Mouse (Mus musculus) cerebellum, adult 2 months (tissue): ENCODE data around the gene Pgp. TPM values are rescaled to one million over a fixed set of nuclear protein-coding genes. Genes with fewer than 3 reads are reported as not detected.

Experiments used
- DNase-seq, 2 experiments: peaks; one replicate each; pipeline ENCODE4 v3.0.0; 2021
- H3K27ac ChIP-seq: fragments of 200-500 bp; 2 replicates; pipeline ENCODE4 v1.5.1; 2012; ENCODE audit warnings: low read length, control low read depth, inconsistent platforms; ENCODE audit not compliant: insufficient read depth
- H3K27me3 ChIP-seq: fragments of 200-500 bp; 2 replicates; pipeline ENCODE4 v1.6.1; 2012; ENCODE audit warnings: inconsistent platforms, mild to moderate bottlenecking, low read length, moderate library complexity; ENCODE audit not compliant: control insufficient read depth, insufficient read depth
- H3K4me1 ChIP-seq: fragments of 200-500 bp; 2 replicates; pipeline ENCODE4 v1.6.1; 2011; ENCODE audit warnings: low read length; ENCODE audit not compliant: control insufficient read depth, insufficient read depth
- H3K4me3 ChIP-seq: fragments of 200-500 bp; replicated peaks from 2 replicates; pipeline ENCODE3; 2011; ENCODE audit warnings: mild to moderate bottlenecking, low read depth, low read length, control low read depth; ENCODE audit not compliant: insufficient read depth
- CTCF ChIP-seq: fragments of 200-500 bp; IDR thresholded peaks from 2 replicates; pipeline ENCODE4 v1.5.1; 2011; ENCODE audit warnings: low read depth, mild to moderate bottlenecking, control low read depth, low read length, moderate library complexity, borderline replicate concordance; ENCODE audit not compliant: insufficient read depth
- POLR2A ChIP-seq: fragments of 200-500 bp; IDR thresholded peaks from 2 replicates; pipeline ENCODE4 v1.6.1; 2011; ENCODE audit warnings: low read length, control low read depth, borderline replicate concordance; ENCODE audit not compliant: insufficient read depth
- WGBS: fragments of 180-500 bp; shearing (Covaris S2); methylation state at CpG from one replicate; pipeline ENCODE4 v1.1.7; 2018; 5-methylcytosine and 5-hydroxymethylcytosine counted together
- polyA plus RNA-seq: library from polyadenylated mRNA; depleted of rRNA; stranded (reverse); fragments of >200 nt; gene quantifications from 2 replicates; pipeline ENCODE4 v1.2.3, GENCODE M21; 2012

Pgp gene
- polyA plus RNA-seq, 1 experiment, result 133 TPM

DNA sequence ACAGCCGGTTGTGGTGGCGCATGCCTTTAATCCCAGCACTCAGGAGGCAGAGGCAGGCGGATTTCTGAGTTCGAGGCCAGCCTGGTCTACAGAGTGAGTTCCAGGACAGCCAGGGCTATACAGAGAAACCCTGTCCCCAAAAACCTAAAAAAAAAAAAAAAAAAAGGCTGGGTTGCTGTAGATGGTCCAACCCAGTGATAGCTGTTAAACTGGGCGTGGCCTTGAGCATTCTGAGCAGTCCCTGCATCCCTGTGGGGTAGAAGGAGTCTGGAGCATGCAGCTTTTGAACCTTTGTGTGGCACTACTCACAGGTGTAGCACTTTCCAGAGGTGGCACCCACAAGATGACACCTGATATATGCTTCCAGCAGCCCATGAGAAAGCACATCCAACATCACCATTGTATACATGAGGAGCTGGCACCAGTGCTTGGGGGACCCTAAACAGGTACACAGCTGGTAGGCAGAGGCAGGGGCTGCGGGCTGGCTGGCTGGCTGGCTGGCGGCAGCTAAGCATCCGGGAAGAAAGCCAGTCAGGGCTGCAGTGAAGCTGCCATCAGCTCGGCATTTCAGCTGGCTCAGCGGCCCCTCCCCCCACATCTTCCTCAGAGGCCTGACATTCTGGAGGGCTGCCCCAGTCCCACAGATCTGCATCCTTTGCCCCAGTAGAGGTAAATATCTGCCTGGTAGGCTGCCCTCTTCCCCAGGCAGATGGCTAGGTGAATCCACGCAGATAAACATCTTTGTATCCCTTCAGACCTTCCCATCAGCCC lies 15.1 kb downstream of the Pgp start:
- WGBS, result 47% methylated on average over 11 of the region's 11 CpGs
- Histone ChIP-seq H3K27ac (0 out of 2 replicates have a peak overlapping the region, but pooled peaks have one; percentile 11), H3K4me1 (peaks cover 7% of the 10 kb centered on the region), H3K4me3 (no peak overlapping the region), H3K27me3 (no peaks in the 10 kb centered on the region)
- TF ChIP-seq POLR2A (no peak), CTCF (no peak)
- DNase-seq, result peak in 1 of 2 experiments; percentile 34

DNA sequence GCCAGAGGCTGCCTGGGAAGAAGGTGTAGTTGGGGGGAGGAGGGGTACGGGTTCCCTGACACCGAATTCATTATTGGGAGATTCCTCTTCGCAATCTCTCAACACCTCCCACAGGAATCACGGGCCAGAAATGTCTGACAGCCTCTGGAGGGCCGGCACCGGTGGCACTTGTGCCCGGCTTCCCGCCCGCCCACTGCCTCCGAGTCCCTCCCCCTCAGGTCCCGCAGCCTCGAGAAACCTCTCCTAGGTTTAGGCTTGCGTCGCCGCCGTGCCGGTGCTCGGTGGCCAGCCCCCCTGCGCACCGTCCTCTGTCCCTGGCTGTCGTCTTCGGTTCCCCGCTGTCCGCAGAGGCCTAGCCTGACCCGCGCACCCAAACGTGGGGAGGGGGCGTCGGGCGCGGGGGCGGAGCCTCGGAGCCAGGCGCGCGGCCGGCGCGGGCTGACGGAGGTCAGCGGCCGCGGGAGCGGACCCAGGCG lies 18.0 kb downstream of the Pgp start, which contains the start of gene Caskin1:
TSS of gene Caskin1 (plus strand) at position 416 of the 476 bp plus-strand sequence.
- peak within 1 kb of the TSS; percentile 76 for H3K4me3 ChIP-seq
- TF ChIP-seq CTCF (no peak), POLR2A (peak; percentile 67)
- H3K27me3 ChIP-seq, result no peaks in the 10 kb centered on the region
- peaks cover 9% of the 10 kb centered on the region for H3K4me1 ChIP-seq
- H3K27ac ChIP-seq, result peak within 1 kb of the TSS; percentile 79
- 0% methylated on average over 32 of the region's 45 CpGs for WGBS
- DNase-seq, result peak; percentile 76 to 80

DNA sequence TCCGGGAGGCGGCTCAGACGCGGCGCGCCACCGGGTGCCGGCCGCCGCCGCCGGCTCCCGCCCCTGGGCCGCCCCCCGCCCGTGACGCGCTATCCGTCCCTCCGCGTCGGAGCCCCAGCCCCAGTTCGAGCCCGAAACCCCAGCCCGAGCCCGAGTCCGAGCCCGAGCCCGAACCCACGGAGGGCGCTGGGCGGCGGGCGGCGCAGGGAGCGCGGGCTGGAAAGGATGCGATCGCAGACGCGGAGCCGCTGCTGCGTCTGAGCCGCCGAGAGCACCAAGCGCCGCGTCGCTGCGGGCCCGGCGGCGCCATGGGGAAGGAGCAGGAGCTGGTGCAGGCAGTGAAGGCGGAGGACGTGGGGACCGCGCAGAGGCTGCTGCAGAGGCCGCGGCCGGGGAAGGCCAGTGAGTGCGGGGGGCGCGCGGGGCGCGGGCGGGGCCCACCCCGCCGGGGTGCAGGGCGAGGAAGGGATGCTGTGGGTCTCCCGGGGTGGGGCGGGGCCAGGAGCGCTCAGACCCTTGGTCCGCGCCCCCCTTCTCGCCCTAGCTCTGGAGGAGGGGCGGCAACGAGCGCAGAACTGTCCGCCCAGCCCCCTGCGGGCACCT lies 18.6 kb downstream of the Pgp start:
- peak overlapping the region; percentile 76 for H3K4me3 ChIP-seq
- no peaks in the 10 kb centered on the region for H3K27me3 ChIP-seq
- H3K27ac ChIP-seq, result peak overlapping the region; percentile 79
- TF ChIP-seq POLR2A (no peak), CTCF (no peak)
- under 1% methylated on average over 50 of the region's 81 CpGs for WGBS
- H3K4me1 ChIP-seq, result peaks cover 9% of the 10 kb centered on the region
- peak; percentile 54 to 70 for DNase-seq

DNA sequence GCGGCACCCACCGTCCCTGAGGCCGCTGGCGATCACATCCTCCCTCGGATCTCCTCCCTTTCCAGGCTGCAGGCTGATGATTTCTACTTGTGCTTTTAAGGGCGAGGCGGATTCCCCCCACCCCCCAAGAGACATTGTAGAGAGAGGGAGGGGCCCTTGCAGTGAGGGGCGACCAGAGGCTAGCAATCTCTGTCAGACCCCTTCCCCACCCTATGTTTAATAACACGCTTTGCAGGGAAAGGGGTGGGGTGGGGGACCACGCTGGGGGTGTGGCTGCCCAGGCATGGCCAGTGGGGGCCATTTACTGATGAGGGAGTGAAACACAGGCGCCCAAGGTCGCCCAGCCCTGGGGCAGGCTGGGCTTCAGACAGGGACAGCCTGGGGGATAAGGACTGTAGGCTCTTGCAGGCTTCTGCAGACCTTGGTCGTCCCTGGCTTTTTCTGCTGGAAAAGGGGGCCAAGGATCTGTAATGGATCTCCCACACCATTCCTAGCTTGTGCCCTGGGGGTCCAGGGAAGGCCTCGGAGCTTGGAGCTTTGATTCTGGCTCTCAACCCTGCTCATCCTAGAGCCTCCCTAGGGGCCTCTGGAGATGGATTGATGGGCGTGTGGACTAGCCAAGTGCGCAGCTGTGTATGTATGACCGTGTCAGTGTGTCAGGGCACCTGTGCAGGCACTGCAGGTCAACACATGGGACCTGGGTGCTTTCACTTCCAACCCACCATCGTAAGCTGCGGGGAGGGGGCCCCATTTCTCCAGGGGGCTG lies 19.3 kb downstream of the Pgp start:
- peak overlapping the region; percentile 79 for H3K27ac ChIP-seq
- H3K4me1 ChIP-seq, result peaks cover 9% of the 10 kb centered on the region
- 11% methylated on average over 19 of the region's 19 CpGs for WGBS
- no peaks in the 10 kb centered on the region for H3K27me3 ChIP-seq
- no peak for TF ChIP-seq CTCF
- no peak for TF ChIP-seq POLR2A
- H3K4me3 ChIP-seq, result peak overlapping the region; percentile 76
- peak in 1 of 2 experiments; percentile 41 for DNase-seq

DNA sequence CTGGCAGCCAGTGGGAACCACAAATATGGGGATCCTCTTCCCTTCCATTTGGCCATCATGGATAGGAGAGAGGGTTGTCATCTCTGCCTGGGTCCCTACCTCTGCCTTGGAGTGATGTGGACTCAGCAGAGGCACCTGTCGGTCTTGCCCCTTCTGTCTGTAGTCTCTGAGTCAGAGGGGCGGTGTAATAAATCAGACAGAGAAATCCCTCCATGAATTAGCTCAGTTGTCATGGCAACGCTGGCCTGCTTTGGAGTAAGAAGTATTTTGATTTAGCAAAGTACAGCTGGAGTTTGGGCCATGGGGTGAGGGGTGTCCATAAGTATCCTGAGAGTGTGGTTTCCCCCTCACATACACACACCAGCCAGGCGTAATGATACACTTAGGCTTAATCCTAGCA lies 20.2 kb downstream of the Pgp start:
- Histone ChIP-seq H3K27me3 (no peaks in the 10 kb centered on the region), H3K4me3 (no peak overlapping the region), H3K27ac (no peak overlapping the region), H3K4me1 (peaks cover 13% of the 10 kb centered on the region)
- TF ChIP-seq CTCF, result no peak
- TF ChIP-seq POLR2A, result no peak
- peak in 1 of 2 experiments; percentile 13 for DNase-seq
- 78% methylated on average over 4 of the region's 4 CpGs for WGBS

DNA sequence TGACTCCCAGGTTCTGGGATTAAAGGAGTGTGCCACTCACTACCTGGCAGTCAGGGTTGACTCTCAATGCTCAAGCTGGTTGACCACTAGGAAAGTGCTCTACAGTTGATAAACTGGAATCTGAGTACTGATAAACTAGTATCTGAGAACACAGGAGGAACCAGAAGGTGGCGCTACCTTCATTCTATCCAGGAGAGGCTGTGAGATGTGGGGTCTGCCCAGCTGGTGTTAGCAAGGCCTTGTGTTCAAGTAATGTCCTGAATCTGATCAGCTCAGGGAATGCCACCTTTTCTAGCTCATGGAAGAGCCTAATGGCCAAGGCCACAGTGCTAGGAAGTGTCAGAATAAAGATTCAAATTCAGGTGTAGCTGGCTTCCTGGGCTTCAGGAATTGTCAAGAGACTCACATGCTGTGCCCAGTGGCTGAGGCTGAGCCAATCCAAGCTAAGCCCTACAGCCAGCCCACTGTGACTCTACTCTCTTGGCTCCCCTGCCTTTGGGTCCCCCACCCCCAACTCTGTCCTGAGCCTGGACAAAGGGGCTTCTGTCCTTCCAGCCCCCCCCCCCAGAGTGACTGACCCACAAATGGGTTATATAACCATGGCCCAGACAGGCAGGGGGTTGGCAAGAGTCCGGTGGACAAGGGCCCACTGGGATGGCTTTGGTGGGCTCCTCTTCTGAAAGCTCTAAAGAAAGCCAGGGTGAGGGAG lies 24.6 kb downstream of the Pgp start:
- TF ChIP-seq POLR2A (no peak), CTCF (peak; percentile 68)
- 24% methylated on average over 2 of the region's 2 CpGs for WGBS
- H3K27me3 ChIP-seq, result no peaks in the 10 kb centered on the region
- H3K4me1 ChIP-seq, result peaks cover 8% of the 10 kb centered on the region
- peak overlapping the region; percentile 61; the same call in 1 of the 2 replicates for H3K27ac ChIP-seq
- no peak overlapping the region for H3K4me3 ChIP-seq
- DNase-seq, result peak in 1 of 2 experiments; percentile 52

DNA sequence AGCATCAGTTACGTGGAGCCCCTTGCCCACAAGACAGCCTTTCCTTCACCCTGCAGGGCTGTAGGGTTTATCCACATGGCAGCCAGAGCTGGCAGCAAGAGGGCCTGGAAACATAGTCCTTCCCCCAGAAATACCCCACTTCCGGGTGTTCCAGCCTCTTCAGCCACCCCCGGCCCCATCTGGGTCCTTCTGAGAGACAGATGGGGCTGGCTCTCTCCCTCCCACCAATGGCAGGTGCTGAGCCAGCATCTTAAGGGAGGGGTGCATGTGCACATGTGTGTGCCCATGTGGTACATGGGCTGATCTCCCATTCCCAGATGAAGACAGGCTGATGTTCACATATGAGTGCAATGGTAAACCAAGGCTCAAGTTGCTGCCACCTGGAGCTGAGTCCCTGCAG lies 25.3 kb downstream of the Pgp start:
- H3K4me3 ChIP-seq, result no peak overlapping the region
- peak overlapping the region; percentile 61; the same call in 1 of the 2 replicates for H3K27ac ChIP-seq
- TF ChIP-seq CTCF (no peak), POLR2A (no peak)
- no peak for DNase-seq
- H3K4me1 ChIP-seq, result peaks cover 4% of the 10 kb centered on the region; the same call in 1 of the 2 replicates
- H3K27me3 ChIP-seq, result no peaks in the 10 kb centered on the region
- 37% methylated on average over 3 of the region's 3 CpGs for WGBS
